Mouse (Mus musculus): Measurements from ENCODE around the gene Ldhc. TPM values are rescaled to one million over a fixed set of nuclear protein-coding genes. Genes with fewer than 3 reads are reported as not detected.

The Ldhc gene
- total and polyA plus RNA-seq, 3 experiments: not detected

DNA sequence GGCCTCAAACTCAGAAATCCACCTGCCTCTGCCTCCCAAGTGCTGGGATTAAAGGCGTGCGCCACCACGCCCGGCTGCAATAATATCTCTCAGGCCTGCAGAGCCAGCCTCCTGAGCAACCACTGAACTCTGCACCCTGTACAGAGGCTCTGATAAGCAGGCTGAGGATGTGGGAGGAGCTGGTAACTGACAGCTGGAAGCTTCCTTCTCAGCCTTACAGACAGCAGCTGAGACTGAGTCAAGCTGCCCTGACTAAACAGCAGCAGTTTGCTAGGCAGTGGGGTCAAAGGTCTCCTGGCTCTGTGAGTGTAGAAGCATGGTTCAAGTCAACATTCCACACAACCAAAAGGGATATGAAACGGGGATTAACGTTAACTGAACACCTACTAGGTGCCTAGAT lies 27.7 kb upstream of the Ldhc start:
- Histone ChIP-seq H3K9ac (ENCODE audit: insufficient read depth, low read depth) (no peak overlapping the region), H3K4me3 (replicated peaks in 1 of 3; ENCODE audit: low read depth in 2 of 3, low read length in 2 of 3, poor library complexity in 1 of 3) (no peak overlapping the region), H3K79me2 (replicated peaks; ENCODE audit: control insufficient read depth, extremely low read depth, insufficient read depth, poor library complexity, severe bottlenecking) (no peaks in the 10 kb centered on the region), H3K36me3 (replicated peaks in 1 of 2; ENCODE audit: control insufficient read depth in 1 of 2, insufficient read depth in 1 of 2, low read length in 1 of 2) (peaks cover 0 to 5% of the 10 kb centered on the region in 2 experiments), H3K9me3 (replicated peaks; ENCODE audit: low read length) (no peaks in the 10 kb centered on the region), H3K27ac (ENCODE audit: insufficient read depth, low read depth) (no peak overlapping the region), H3K27me3 (replicated peaks) (no peaks in the 10 kb centered on the region), H3K4me2 (ENCODE audit: insufficient read depth, low read depth, poor library complexity, severe bottlenecking) (no peak overlapping the region), H3K4me1 (ENCODE audit: control insufficient read depth in 1 of 2, insufficient read depth in 2 of 2) (peaks cover 2 to 33% of the 10 kb centered on the region in 2 experiments; a peak in 2 of 4 replicates)
- no peak for DNase-seq (ENCODE audit: extremely low read depth)
- dilution Hi-C loops (cut with MboI; ENCODE audit: extremely low pct_ligation_motif_present, extremely low pct_unique_long_range_greater_than_20kb, low sequenced_read_pairs) (no loop called here), in situ Hi-C loops (cut with MboI; ENCODE audit: low pct_ligation_motif_present, low pct_unique_long_range_greater_than_20kb, low sequenced_read_pairs) (no loop called here)
- TF ChIP-seq CTCF (conservative IDR thresholded peaks at IDR 0.05 in 1 of 2, IDR thresholded peaks at IDR 0.05 in 1 of 2; ENCODE audit: low read depth in 2 of 2, low read length in 2 of 2) (no peak), MAZ (IDR thresholded peaks at IDR 0.05; ENCODE audit: low read depth, low read length) (no peak), POLR2A (IDR thresholded peaks at IDR 0.05; ENCODE audit: low read depth, low read length) (no peak), SIN3A (IDR thresholded peaks at IDR 0.05; ENCODE audit: low read length) (no peak), EP300 (IDR thresholded peaks at IDR 0.05; ENCODE audit: low read length) (no peak), MAFK (IDR thresholded peaks at IDR 0.05; ENCODE audit: insufficient replicate concordance, low read length) (no peak), ZMIZ1 (IDR thresholded peaks at IDR 0.05; ENCODE audit: low read depth, low read length) (no peak), JUND (conservative IDR thresholded peaks at IDR 0.05; ENCODE audit: low read depth, low read length) (no peak), MAX (IDR thresholded peaks at IDR 0.05; ENCODE audit: low read length) (no peak)

DNA sequence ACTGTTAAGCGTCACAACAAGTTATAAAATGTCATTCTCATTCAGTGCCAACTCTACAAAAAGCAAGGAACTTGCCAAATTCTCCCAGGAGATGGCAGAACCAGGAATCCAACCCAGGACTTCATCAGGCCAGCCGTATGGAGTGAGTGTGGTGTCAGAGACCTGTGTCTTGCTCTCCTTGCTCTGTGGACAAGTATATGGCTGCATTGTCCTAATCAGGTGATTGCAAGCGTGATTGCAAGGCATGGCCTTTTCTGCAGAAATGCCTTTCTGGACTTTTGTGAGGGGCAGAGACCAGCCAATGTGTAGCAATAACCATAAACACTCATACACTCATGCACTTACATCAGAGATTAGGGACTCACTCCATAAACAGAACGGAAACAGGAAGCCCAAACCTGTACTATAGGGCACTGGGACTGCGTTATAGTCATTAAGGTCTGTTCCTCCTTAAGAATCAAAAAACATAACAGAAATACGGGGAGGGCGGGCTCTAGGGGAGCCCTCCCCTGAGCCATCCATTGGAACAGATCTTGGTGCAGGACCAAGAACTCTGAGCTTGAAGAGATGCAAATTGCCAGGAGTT lies 27.2 kb upstream of the Ldhc start:
- Histone ChIP-seq H3K27me3 (replicated peaks) (no peaks in the 10 kb centered on the region), H3K4me3 (replicated peaks in 1 of 3; ENCODE audit: low read depth in 2 of 3, low read length in 2 of 3, poor library complexity in 1 of 3) (no peak overlapping the region), H3K79me2 (replicated peaks; ENCODE audit: control insufficient read depth, extremely low read depth, insufficient read depth, poor library complexity, severe bottlenecking) (no peaks in the 10 kb centered on the region), H3K9ac (ENCODE audit: insufficient read depth, low read depth) (no peak overlapping the region), H3K9me3 (replicated peaks; ENCODE audit: low read length) (no peaks in the 10 kb centered on the region), H3K4me1 (ENCODE audit: control insufficient read depth in 1 of 2, insufficient read depth in 2 of 2) (peaks cover 2 to 38% of the 10 kb centered on the region in 2 experiments; a peak in 2 of 4 replicates), H3K27ac (ENCODE audit: insufficient read depth, low read depth) (no peak overlapping the region), H3K4me2 (ENCODE audit: insufficient read depth, low read depth, poor library complexity, severe bottlenecking) (no peak overlapping the region), H3K36me3 (replicated peaks in 1 of 2; ENCODE audit: control insufficient read depth in 1 of 2, insufficient read depth in 1 of 2, low read length in 1 of 2) (peaks cover 0 to 3% of the 10 kb centered on the region in 2 experiments)
- DNase-seq (ENCODE audit: extremely low read depth): no peak
- in situ Hi-C loops (cut with MboI; ENCODE audit: low pct_ligation_motif_present, low pct_unique_long_range_greater_than_20kb, low sequenced_read_pairs) (no loop called here), dilution Hi-C loops (cut with MboI; ENCODE audit: extremely low pct_ligation_motif_present, extremely low pct_unique_long_range_greater_than_20kb, low sequenced_read_pairs) (no loop called here)
- no peak for TF ChIP-seq TCF12 (IDR thresholded peaks at IDR 0.05; ENCODE audit: low read depth, low read length)
- no peak for TF ChIP-seq KAT2A (IDR thresholded peaks at IDR 0.05; ENCODE audit: insufficient replicate concordance, low read length)
- TF ChIP-seq PAX5 (IDR thresholded peaks at IDR 0.05; ENCODE audit: low read length): no peak
- TF ChIP-seq ZNF384 (IDR thresholded peaks at IDR 0.05; ENCODE audit: low read depth, low read length): no peak
- TF ChIP-seq MAFK (IDR thresholded peaks at IDR 0.05; ENCODE audit: insufficient replicate concordance, low read length): no peak
- no peak for TF ChIP-seq HCFC1 (IDR thresholded peaks at IDR 0.05; ENCODE audit: low read depth, low read length)
- TF ChIP-seq POLR2A (IDR thresholded peaks at IDR 0.05; ENCODE audit: low read depth, low read length): no peak
- TF ChIP-seq ELF1 (IDR thresholded peaks at IDR 0.05; ENCODE audit: low read depth, low read length): no peak
- no peak for TF ChIP-seq POLR2AphosphoS2 (IDR thresholded peaks at IDR 0.05; ENCODE audit: low read depth, low read length)
- no peak for TF ChIP-seq USF2 (conservative IDR thresholded peaks at IDR 0.05; ENCODE audit: low read depth, low read length)
- no peak for TF ChIP-seq ZC3H11A (IDR thresholded peaks at IDR 0.05; ENCODE audit: low read depth, low read length)
- no peak for TF ChIP-seq UBTF (IDR thresholded peaks at IDR 0.05; ENCODE audit: low read depth, low read length)

Data from CH12.LX (cell line).